Mouse (Mus musculus) forebrain, embryonic 11.5 days (tissue): ENCODE results near the gene Olfr555. TPM values are rescaled to one million over a fixed set of nuclear protein-coding genes. Genes with fewer than 3 reads are reported as not detected.
"Not testable (repeated sequence)": the region's sequence is repeated elsewhere in the genome, so short reads cannot be mapped to it uniquely, and the experiment has no call there.

Source experiments
- ATAC-seq: fragments of 200-750 bp; cut with Nextera tagmentation; replicated peaks from 2 replicates; pipeline ENCODE4 v1.8.0; 2017; ENCODE audit warnings: moderate TSS enrichment; ENCODE audit not compliant: low FRiP score
- DNase-seq: peaks from one replicate; pipeline ENCODE4 v3.0.0-alpha.2; 2017; ENCODE audit warnings: low spot score
- H3K27ac ChIP-seq: fragments of 300-500 bp; sonication (generic); 2 replicates; pipeline ENCODE4 v1.5.1; 2014; ENCODE audit warnings: low read depth, low read length
- H3K27me3 ChIP-seq: fragments of 300-500 bp; sonication (generic); 2 replicates; pipeline ENCODE4 v1.6.1; 2014; ENCODE audit warnings: mild to moderate bottlenecking, low read length, mixed read lengths; ENCODE audit not compliant: control insufficient read depth, insufficient read depth
- H3K36me3 ChIP-seq: fragments of 300-500 bp; sonication (generic); 2 replicates; pipeline ENCODE4 v1.6.1; 2014; ENCODE audit warnings: mild to moderate bottlenecking, low read length, moderate library complexity, mixed read lengths; ENCODE audit not compliant: control insufficient read depth, insufficient read depth
- H3K4me1 ChIP-seq: fragments of 300-500 bp; sonication (generic); replicated peaks from 2 replicates; pipeline ENCODE4 v1.6.1; 2014; ENCODE audit warnings: low read length, mixed read lengths; ENCODE audit not compliant: control insufficient read depth, insufficient read depth
- H3K4me2 ChIP-seq: fragments of 300-500 bp; sonication (generic); 2 replicates; pipeline ENCODE4 v1.6.1; 2014; ENCODE audit warnings: low read depth, mild to moderate bottlenecking, low read length, moderate library complexity, mixed read lengths; ENCODE audit not compliant: severe bottlenecking
- H3K4me3 ChIP-seq: fragments of 300-500 bp; sonication (generic); 2 replicates; pipeline ENCODE4 v1.5.1; 2014; ENCODE audit warnings: low read depth, low read length
- H3K9ac ChIP-seq: fragments of 300-500 bp; sonication (generic); 2 replicates; pipeline ENCODE4 v1.6.1; 2014; ENCODE audit warnings: low read length
- H3K9me3 ChIP-seq: fragments of 300-500 bp; sonication (generic); 2 replicates; pipeline ENCODE4 v1.6.1; 2016; ENCODE audit warnings: low read length, mixed read lengths; ENCODE audit not compliant: control insufficient read depth
- WGBS: fragments of 180-500 bp; shearing (Covaris S2); extraction: QIAGEN DNeasy Blood & Tissue Kit; methylation state at CpG from one replicate; pipeline ENCODE4 v1.1.7; 2014; 5-methylcytosine and 5-hydroxymethylcytosine counted together
- polyA plus RNA-seq: library from polyadenylated mRNA; unstranded; fragments of >200 nt; fragmentation: Nextera tagmentation; extraction: Ambion mirVana; gene quantifications from 2 replicates; pipeline ENCODE4 v1.2.1, GENCODE M21; 2014

Olfr555 gene
- not detected in 2 replicates for polyA plus RNA-seq

- no peak within 1 kb of the TSS for H3K9ac ChIP-seq
- H3K4me3 ChIP-seq, result no peak within 1 kb of the TSS
- H3K36me3 ChIP-seq, result no peaks in the 10 kb centered on the region
- H3K27ac ChIP-seq, result no peak within 1 kb of the TSS
- DNase-seq, result no peak
- ATAC-seq, result no peak
- H3K9me3 ChIP-seq, result no peaks in the 10 kb centered on the region
- no peaks in the 10 kb centered on the region for H3K4me1 ChIP-seq
- H3K4me2 ChIP-seq, result no peak within 1 kb of the TSS
- 76% methylated on average over 1 of the region's 1 CpGs for WGBS
- no peaks in the 10 kb centered on the region for H3K27me3 ChIP-seq
These were observed at the start of gene Olfr555 for GRCm38 (mm10) chr7:102658523-102658922. Olfr555 (plus strand) TSS chr7:102658823.

- H3K9ac ChIP-seq, result no peak within 1 kb of the TSS
- H3K27ac ChIP-seq, result no peak within 1 kb of the TSS
- H3K4me2 ChIP-seq, result no peak within 1 kb of the TSS
- ATAC-seq (no peak), DNase-seq (no peak)
- H3K36me3 ChIP-seq, result no peaks in the 10 kb centered on the region
- no peaks in the 10 kb centered on the region for H3K27me3 ChIP-seq
- H3K9me3 ChIP-seq, result no peaks in the 10 kb centered on the region
- H3K4me3 ChIP-seq, result no peak within 1 kb of the TSS
- no peaks in the 10 kb centered on the region for H3K4me1 ChIP-seq
These were observed 40.5 kb upstream of the Olfr555 start, which contains the start of gene Olfr553 for GRCm38 (mm10) chr7:102618118-102618517. Olfr553 (minus strand) TSS chr7:102618218.

- Histone ChIP-seq H3K4me2 (no peak overlapping the region), H3K36me3 (no peaks in the 10 kb centered on the region), H3K4me3 (no peak overlapping the region), H3K27me3 (no peaks in the 10 kb centered on the region), H3K27ac (no peak overlapping the region), H3K9me3 (no peaks in the 10 kb centered on the region), H3K9ac (no peak overlapping the region), H3K4me1 (no peaks in the 10 kb centered on the region)
- 86% methylated on average over 5 of the region's 5 CpGs for WGBS
- DNase-seq (no peak), ATAC-seq (no peak)
These were observed 39.0 kb upstream of the Olfr555 start for GRCm38 (mm10) chr7:102619608-102620007.

- not testable (repeated sequence) for H3K4me1 ChIP-seq, H3K27ac ChIP-seq, H3K9me3 ChIP-seq, H3K27me3 ChIP-seq, H3K4me3 ChIP-seq, H3K4me2 ChIP-seq, H3K36me3 ChIP-seq, DNase-seq, H3K9ac ChIP-seq, ATAC-seq
- 88% methylated on average over 18 of the region's 19 CpGs for WGBS
These were observed 38.3 kb upstream of the Olfr555 start for GRCm38 (mm10) chr7:102620368-102620767.

- Histone ChIP-seq H3K36me3 (no peaks in the 10 kb centered on the region), H3K4me3 (no peak overlapping the region), H3K27me3 (no peaks in the 10 kb centered on the region), H3K4me2 (no peak overlapping the region), H3K9me3 (no peaks in the 10 kb centered on the region), H3K27ac (no peak overlapping the region), H3K4me1 (no peaks in the 10 kb centered on the region), H3K9ac (no peak overlapping the region)
- DNase-seq (no peak), ATAC-seq (no peak)
- 30% methylated on average over 3 of the region's 3 CpGs for WGBS
These were observed 22.0 kb upstream of the Olfr555 start for GRCm38 (mm10) chr7:102636665-102637064.

- Histone ChIP-seq H3K27ac (no peak within 1 kb of the TSS), H3K27me3 (no peaks in the 10 kb centered on the region)
- WGBS, result 78% methylated on average over 1 of the region's 1 CpGs
These were observed 20.5 kb upstream of the Olfr555 start, which contains the start of gene Olfr554 for GRCm38 (mm10) chr7:102638132-102638531. Olfr554 (plus strand) TSS chr7:102638432.

GRCm38 (mm10) chr7:102644945-102645344, 13.7 kb upstream of the Olfr555 start:
- 81% methylated on average over 3 of the region's 4 CpGs for WGBS
- H3K27ac ChIP-seq, H3K4me3 ChIP-seq, H3K4me2 ChIP-seq, H3K9ac ChIP-seq, H3K27me3 ChIP-seq, H3K4me1 ChIP-seq, H3K36me3 ChIP-seq, DNase-seq, ATAC-seq, H3K9me3 ChIP-seq: not testable (repeated sequence)

More at GRCm38 (mm10) chr7:102638132-102638531, 20.5 kb upstream of the Olfr555 start, which contains the start of gene Olfr554:
- Histone ChIP-seq H3K4me2 (no peak within 1 kb of the TSS), H3K36me3 (no peaks in the 10 kb centered on the region), H3K4me3 (no peak within 1 kb of the TSS), H3K9me3 (no peaks in the 10 kb centered on the region), H3K9ac (no peak within 1 kb of the TSS), H3K4me1 (no peaks in the 10 kb centered on the region)
- no peak for DNase-seq
- no peak for ATAC-seq

GRCm38 (mm10) chr7:102664599-102664998, 6.0 kb downstream of the Olfr555 start, which contains the start of gene Olfr556:
Olfr556 (plus strand) TSS chr7:102664899.
- Histone ChIP-seq H3K36me3 (no peaks in the 10 kb centered on the region), H3K9ac (no peak within 1 kb of the TSS), H3K4me2 (no peak within 1 kb of the TSS), H3K4me3 (no peak within 1 kb of the TSS), H3K27ac (no peak within 1 kb of the TSS), H3K4me1 (no peaks in the 10 kb centered on the region), H3K27me3 (no peaks in the 10 kb centered on the region), H3K9me3 (no peaks in the 10 kb centered on the region)
- ATAC-seq, result no peak
- WGBS, result 69% methylated on average over 3 of the region's 3 CpGs
- DNase-seq, result no peak

- Histone ChIP-seq H3K27me3 (no peaks in the 10 kb centered on the region), H3K9ac (no peak overlapping the region), H3K4me3 (no peak overlapping the region), H3K27ac (no peak overlapping the region), H3K4me2 (no peak overlapping the region), H3K9me3 (no peaks in the 10 kb centered on the region), H3K36me3 (no peaks in the 10 kb centered on the region), H3K4me1 (no peaks in the 10 kb centered on the region)
- ATAC-seq (no peak), DNase-seq (no peak)
- 42% methylated on average over 2 of the region's 2 CpGs for WGBS
These were observed 6.8 kb downstream of the Olfr555 start for GRCm38 (mm10) chr7:102665378-102665777.
